Mouse (Mus musculus): ENCODE measurements around the gene Rundc3a.

- TF ChIP-seq POLR2A (IDR thresholded peaks at IDR 0.05; ENCODE audit: borderline replicate concordance, low read depth, low read length): no peak
- TF ChIP-seq CTCF (IDR thresholded peaks at IDR 0.05; ENCODE audit: low read depth, low read length): no peak
Measured at GRCm38 (mm10) chr11:102445264-102445890, 52.2 kb downstream of the Rundc3a start.

All from bone marrow macrophage, adult 2 months (primary cell).